Mouse (Mus musculus) liver, embryonic 12.5 days (tissue): ENCODE measurements around the gene Arf4. TPM values are rescaled to one million over a fixed set of nuclear protein-coding genes. Genes with fewer than 3 reads are reported as not detected.
A peak's percentile ranks its signal among the peaks of the same experiment; 100 is the strongest.

Experiments used
- ATAC-seq: fragments of 200-750 bp; cut with Nextera tagmentation; 2 replicates; pipeline ENCODE4 v1.8.0; 2017; ENCODE audit warnings: moderate number of reproducible peaks, mild to moderate bottlenecking, moderate library complexity
- H3K27ac ChIP-seq: fragments of 300-500 bp; sonication (generic); 2 replicates; pipeline ENCODE4 v1.5.1; 2016; ENCODE audit warnings: mild to moderate bottlenecking
- H3K27me3 ChIP-seq: fragments of 300-500 bp; sonication (generic); replicated peaks from 2 replicates; pipeline ENCODE4 v1.6.1; 2016; ENCODE audit warnings: mild to moderate bottlenecking, moderate library complexity
- H3K36me3 ChIP-seq: fragments of 300-500 bp; sonication (generic); 2 replicates; pipeline ENCODE4 v1.6.1; 2016; ENCODE audit warnings: mild to moderate bottlenecking, moderate library complexity
- H3K4me1 ChIP-seq: fragments of 300-500 bp; sonication (generic); 2 replicates; pipeline ENCODE4 v1.6.1; 2016
- H3K4me2 ChIP-seq: fragments of 300-500 bp; sonication (generic); 2 replicates; pipeline ENCODE4 v1.6.1; 2016; ENCODE audit warnings: mild to moderate bottlenecking, moderate library complexity
- H3K4me3 ChIP-seq: fragments of 300-500 bp; sonication (generic); 2 replicates; pipeline ENCODE4 v1.5.1; 2016; ENCODE audit warnings: mild to moderate bottlenecking, moderate library complexity
- H3K9ac ChIP-seq: fragments of 300-500 bp; sonication (generic); 2 replicates; pipeline ENCODE4 v1.6.1; 2016; ENCODE audit warnings: mild to moderate bottlenecking, moderate library complexity
- H3K9me3 ChIP-seq: fragments of 300-500 bp; sonication (generic); replicated peaks from 2 replicates; pipeline ENCODE4 v1.6.1; 2016; ENCODE audit warnings: mild to moderate bottlenecking, moderate library complexity
- WGBS: fragments of 180-500 bp; shearing (Covaris S2); methylation state at CpG from one replicate; pipeline ENCODE4 v1.1.7; 2016; ENCODE audit not compliant: insufficient replicate concordance; 5-methylcytosine and 5-hydroxymethylcytosine counted together
- polyA plus RNA-seq: library from polyadenylated mRNA; unstranded; fragments of >200 nt; fragmentation: Nextera tagmentation; extraction: Ambion mirVana; gene quantifications from 2 replicates; pipeline ENCODE4 v1.2.1, GENCODE M21; 2016

Gene Arf4
- polyA plus RNA-seq, 1 experiment from 2014 or later = 203 TPM

DNA sequence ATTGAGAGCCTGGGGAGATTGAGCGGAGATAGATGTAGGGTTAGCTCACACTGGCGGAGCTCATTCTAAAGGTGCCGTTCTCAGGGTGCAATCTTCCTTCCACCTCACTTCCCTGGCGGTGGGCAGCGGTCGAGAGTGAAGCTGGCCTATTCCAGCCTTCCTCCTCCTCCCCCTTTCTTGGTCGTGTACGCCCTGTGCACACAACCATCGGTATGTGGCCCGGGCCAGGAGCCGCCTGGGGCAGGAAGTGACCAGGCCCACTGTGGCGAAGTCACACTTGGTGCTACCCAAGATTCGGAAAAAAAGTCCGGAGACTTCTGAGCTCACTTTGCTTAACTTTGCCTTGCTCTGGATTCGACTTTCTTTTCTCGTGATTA, 822 bp downstream of the Arf4 start:
- Histone ChIP-seq H3K4me1 (peaks cover 44% of the 10 kb centered on the region), H3K4me3 (peak overlapping the region; percentile 98), H3K4me2 (peak overlapping the region; percentile 81), H3K27me3 (no peaks in the 10 kb centered on the region), H3K9me3 (no peaks in the 10 kb centered on the region), H3K9ac (peak overlapping the region; percentile 98), H3K27ac (peak overlapping the region; percentile 98), H3K36me3 (peaks cover 7% of the 10 kb centered on the region; the same call in 1 of the 2 replicates)
- 3% methylated on average over 16 of the region's 16 CpGs for WGBS
- peak; percentile 22; the same call in 1 of the 2 replicates for ATAC-seq

DNA sequence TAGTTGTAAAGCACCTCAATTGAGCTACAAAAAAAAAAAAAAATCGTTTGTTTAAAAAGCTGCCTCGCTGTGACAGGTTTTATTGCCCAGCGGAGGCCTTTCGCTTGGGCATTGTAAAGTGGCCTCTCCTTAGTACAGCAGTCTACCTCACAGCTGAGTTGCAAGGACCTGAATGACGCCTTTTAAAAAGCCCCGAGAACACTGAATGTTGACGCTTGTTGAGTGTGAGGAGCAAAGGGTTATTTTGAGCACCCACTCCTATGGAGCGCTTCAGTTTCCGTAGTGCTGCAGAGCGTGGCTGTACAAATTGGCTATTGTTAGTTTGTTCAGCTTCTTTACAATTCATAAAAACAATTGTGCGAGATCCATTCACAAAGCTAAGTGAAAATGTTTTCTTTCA, 1.4 kb downstream of the Arf4 start:
- Histone ChIP-seq H3K9ac (peak overlapping the region; percentile 98), H3K9me3 (no peaks in the 10 kb centered on the region), H3K27ac (peak overlapping the region; percentile 98; the same call in 1 of the 2 replicates), H3K4me2 (peak overlapping the region; percentile 81), H3K4me1 (peaks cover 44% of the 10 kb centered on the region), H3K27me3 (no peaks in the 10 kb centered on the region), H3K36me3 (peaks cover 7% of the 10 kb centered on the region; the same call in 1 of the 2 replicates), H3K4me3 (peak overlapping the region; percentile 98)
- no peak for ATAC-seq
- WGBS = 9% methylated on average over 11 of the region's 11 CpGs

DNA sequence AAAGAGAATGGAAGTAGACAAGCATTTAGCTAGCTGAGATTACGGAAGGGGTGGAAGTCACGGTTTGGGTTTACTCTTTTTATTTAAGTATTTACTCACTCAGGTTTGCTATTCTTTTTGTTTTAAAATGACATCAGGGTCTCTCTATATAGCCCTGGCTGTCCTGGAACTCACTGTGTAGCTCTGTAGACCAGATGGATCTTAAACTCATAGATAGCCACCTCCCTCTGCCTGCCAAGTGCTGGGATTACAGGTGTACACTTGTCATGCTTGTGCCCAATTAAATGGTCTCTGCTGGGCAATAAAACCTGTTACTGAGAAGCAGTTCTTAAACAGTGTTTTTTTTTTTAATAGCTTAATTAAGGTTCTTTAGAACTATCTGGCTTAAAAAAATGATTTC, 2.1 kb downstream of the Arf4 start:
- 54% methylated on average over 2 of the region's 2 CpGs for WGBS
- Histone ChIP-seq H3K4me2 (peak overlapping the region; percentile 81), H3K9ac (peak overlapping the region; percentile 98; the same call in 1 of the 2 replicates)

DNA sequence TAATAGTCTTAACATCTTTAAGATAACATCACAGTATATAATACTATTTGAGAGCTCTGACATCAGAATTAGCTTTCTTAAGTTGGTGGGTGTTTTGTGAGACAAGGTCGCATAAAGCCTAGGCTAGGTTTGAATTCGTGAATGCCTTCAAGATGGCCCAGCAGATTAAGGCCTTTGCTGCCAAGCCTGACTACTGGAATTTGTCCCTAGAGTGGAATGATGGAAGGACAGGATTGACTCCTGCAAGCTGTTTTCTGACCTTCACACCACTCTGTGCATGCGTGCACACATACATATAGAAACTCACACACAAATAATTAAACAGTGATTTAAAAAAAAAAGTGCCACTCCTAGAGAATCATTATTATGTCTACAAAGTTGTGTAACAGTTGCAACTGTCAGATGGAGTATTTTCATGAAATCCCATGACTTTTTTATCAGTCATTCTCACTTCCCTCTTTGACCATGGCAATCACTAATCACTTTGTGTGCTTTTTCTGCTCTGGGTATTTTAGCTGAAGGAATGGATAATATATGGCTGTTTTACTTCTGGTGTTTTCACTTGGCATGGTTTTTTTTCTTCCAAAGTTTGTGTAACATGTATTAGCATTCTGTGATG, 5.2 kb downstream of the Arf4 start:
- no peak for ATAC-seq

More for the DNA sequence above, 2.1 kb downstream of the Arf4 start:
- peak overlapping the region; percentile 98 for H3K4me3 ChIP-seq
- peaks cover 7% of the 10 kb centered on the region; the same call in 1 of the 2 replicates for H3K36me3 ChIP-seq
- peaks cover 44% of the 10 kb centered on the region for H3K4me1 ChIP-seq
- no peak for ATAC-seq
- H3K27ac ChIP-seq = no peak overlapping the region
- H3K27me3 ChIP-seq = no peaks in the 10 kb centered on the region
- no peaks in the 10 kb centered on the region for H3K9me3 ChIP-seq

DNA sequence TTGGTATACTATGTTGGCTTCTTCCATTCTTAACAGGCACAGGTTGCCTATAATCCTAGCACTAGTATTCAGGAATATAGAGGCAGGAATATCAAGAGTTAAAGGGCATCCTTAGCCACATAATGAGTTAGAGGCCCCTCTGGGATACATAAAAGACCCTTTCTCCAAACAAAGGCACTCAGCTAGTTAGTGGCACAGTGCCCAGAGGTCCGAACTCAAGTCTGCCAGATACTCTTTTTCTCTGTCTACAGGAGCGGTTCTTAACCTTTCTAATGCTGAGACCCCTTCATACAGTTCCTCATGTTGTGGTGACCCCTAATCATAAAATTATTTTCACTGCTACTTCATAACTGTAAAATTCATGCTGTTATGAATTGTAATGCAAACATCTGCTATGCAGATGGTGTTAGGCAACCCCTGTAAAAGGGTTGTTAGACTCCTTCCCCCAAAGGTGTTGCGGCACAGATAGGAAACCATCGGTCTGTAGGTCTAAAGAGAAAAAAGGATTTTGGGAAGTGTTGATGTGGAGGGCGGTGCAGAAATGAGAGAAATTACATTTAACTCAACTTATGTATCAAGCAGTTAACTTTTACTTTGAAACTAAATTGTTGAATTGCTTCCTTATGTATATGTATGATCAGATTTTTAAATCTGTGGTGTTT, 8.2 kb downstream of the Arf4 start:
- Histone ChIP-seq H3K27me3 (no peaks in the 10 kb centered on the region), H3K4me2 (no peak overlapping the region), H3K9me3 (no peaks in the 10 kb centered on the region), H3K4me3 (no peak overlapping the region), H3K9ac (no peak overlapping the region), H3K27ac (no peak overlapping the region), H3K4me1 (peaks cover 11% of the 10 kb centered on the region; the same call in 1 of the 2 replicates), H3K36me3 (peaks cover 36% of the 10 kb centered on the region)
- no peak for ATAC-seq
- 75% methylated on average over 5 of the region's 5 CpGs for WGBS

More for the DNA sequence above, 5.2 kb downstream of the Arf4 start:
- H3K9ac ChIP-seq = no peak overlapping the region
- peaks cover 24% of the 10 kb centered on the region for H3K36me3 ChIP-seq
- H3K4me3 ChIP-seq = no peak overlapping the region
- no peaks in the 10 kb centered on the region for H3K27me3 ChIP-seq
- H3K4me2 ChIP-seq = no peak overlapping the region
- 55% methylated on average over 3 of the region's 3 CpGs for WGBS
- no peaks in the 10 kb centered on the region for H3K9me3 ChIP-seq
- no peak overlapping the region for H3K27ac ChIP-seq
- peaks cover 27% of the 10 kb centered on the region for H3K4me1 ChIP-seq

- peaks cover 7% of the 10 kb centered on the region; the same call in 1 of the 2 replicates for H3K4me1 ChIP-seq
- H3K4me2 ChIP-seq = no peak overlapping the region
- no peak for ATAC-seq
- peaks cover 48% of the 10 kb centered on the region for H3K36me3 ChIP-seq
- H3K9me3 ChIP-seq = no peaks in the 10 kb centered on the region
- WGBS = 82% methylated on average over 2 of the region's 2 CpGs
- no peaks in the 10 kb centered on the region for H3K27me3 ChIP-seq
- no peak overlapping the region for H3K4me3 ChIP-seq
- H3K9ac ChIP-seq = no peak overlapping the region
- H3K27ac ChIP-seq = no peak overlapping the region
Measured at GRCm38 (mm10) chr14:26647811-26648210, 9.9 kb downstream of the Arf4 start.

DNA sequence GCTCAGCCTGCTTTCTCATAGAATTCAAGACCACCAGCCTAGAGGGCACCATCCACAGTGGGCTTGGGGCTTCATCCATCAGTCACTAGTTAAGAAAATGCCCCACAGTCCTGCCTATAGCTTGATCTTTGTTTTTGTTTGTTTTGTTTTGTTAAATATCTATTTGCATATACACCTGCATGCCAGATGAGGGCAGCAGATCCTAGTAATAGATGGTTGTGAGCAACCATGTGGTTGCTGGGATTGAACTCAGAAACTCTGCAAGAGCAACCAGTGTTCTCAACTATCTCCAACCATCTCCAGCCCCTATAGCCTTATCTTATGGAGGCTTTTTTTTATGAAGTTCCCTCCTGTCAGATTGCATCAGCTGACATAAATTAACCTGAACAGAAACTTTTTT, 14.0 kb downstream of the Arf4 start:
- H3K36me3 ChIP-seq = peaks cover 78% of the 10 kb centered on the region
- H3K4me2 ChIP-seq = no peak overlapping the region
- H3K9ac ChIP-seq = no peak overlapping the region
- no peak for ATAC-seq
- H3K4me1 ChIP-seq = no peaks in the 10 kb centered on the region
- no peak overlapping the region for H3K27ac ChIP-seq
- no peaks in the 10 kb centered on the region for H3K27me3 ChIP-seq
- H3K4me3 ChIP-seq = no peak overlapping the region
- no peaks in the 10 kb centered on the region for H3K9me3 ChIP-seq

GRCm38 (mm10) chr14:26658178-26658577, 20.3 kb downstream of the Arf4 start:
- H3K9me3 ChIP-seq = no peaks in the 10 kb centered on the region
- H3K4me1 ChIP-seq = peaks cover 11% of the 10 kb centered on the region
- ATAC-seq = no peak
- H3K27me3 ChIP-seq = no peaks in the 10 kb centered on the region
- H3K4me2 ChIP-seq = no peak overlapping the region
- no peak overlapping the region for H3K4me3 ChIP-seq
- H3K9ac ChIP-seq = no peak overlapping the region
- no peak overlapping the region for H3K27ac ChIP-seq
- H3K36me3 ChIP-seq = peaks cover 72% of the 10 kb centered on the region

DNA sequence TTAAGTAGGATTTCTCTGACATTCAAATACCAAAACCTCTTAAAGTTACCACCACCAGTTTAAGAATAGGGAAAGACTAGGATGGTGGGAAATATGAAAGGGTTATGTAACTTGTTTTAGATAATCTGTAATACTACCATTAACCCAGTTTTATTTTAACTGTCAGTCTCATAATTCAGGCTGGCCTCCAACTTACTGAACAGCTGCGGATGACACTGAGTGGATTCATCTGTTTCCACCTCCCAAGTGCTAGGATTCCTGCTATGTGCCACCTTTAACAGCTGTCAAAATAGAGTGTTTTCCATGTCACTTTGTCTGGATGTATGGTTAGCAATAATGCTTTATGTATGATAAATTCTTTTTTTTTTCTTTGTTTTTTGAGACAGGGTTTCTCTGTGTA, 22.4 kb downstream of the Arf4 start:
- Histone ChIP-seq H3K4me2 (no peak overlapping the region), H3K9ac (no peak overlapping the region), H3K4me3 (no peak overlapping the region), H3K4me1 (peaks cover 11% of the 10 kb centered on the region), H3K36me3 (peaks cover 70% of the 10 kb centered on the region), H3K9me3 (no peaks in the 10 kb centered on the region), H3K27ac (no peak overlapping the region), H3K27me3 (no peaks in the 10 kb centered on the region)
- 91% methylated on average over 1 of the region's 1 CpGs for WGBS
- ATAC-seq = no peak

GRCm38 (mm10) chr14:26662016-26662415, 24.1 kb downstream of the Arf4 start:
- WGBS = 79% methylated on average over 3 of the region's 3 CpGs
- Histone ChIP-seq H3K27ac (peak overlapping the region; percentile 45; the same call in 1 of the 2 replicates), H3K4me2 (no peak overlapping the region), H3K27me3 (no peaks in the 10 kb centered on the region), H3K36me3 (peaks cover 71% of the 10 kb centered on the region), H3K9ac (no peak overlapping the region), H3K4me1 (peaks cover 25% of the 10 kb centered on the region), H3K4me3 (no peak overlapping the region), H3K9me3 (no peaks in the 10 kb centered on the region)
- ATAC-seq = no peak

GRCm38 (mm10) chr14:26662488-26662887, 24.6 kb downstream of the Arf4 start:
- 45% methylated on average over 2 of the region's 2 CpGs for WGBS
- Histone ChIP-seq H3K4me3 (no peak overlapping the region), H3K27me3 (no peaks in the 10 kb centered on the region), H3K4me2 (no peak overlapping the region), H3K27ac (peak overlapping the region; percentile 45; the same call in 1 of the 2 replicates), H3K4me1 (peaks cover 30% of the 10 kb centered on the region), H3K9ac (no peak overlapping the region), H3K9me3 (no peaks in the 10 kb centered on the region), H3K36me3 (peaks cover 67% of the 10 kb centered on the region)
- ATAC-seq = peak; percentile 52; the same call in 1 of the 2 replicates

DNA sequence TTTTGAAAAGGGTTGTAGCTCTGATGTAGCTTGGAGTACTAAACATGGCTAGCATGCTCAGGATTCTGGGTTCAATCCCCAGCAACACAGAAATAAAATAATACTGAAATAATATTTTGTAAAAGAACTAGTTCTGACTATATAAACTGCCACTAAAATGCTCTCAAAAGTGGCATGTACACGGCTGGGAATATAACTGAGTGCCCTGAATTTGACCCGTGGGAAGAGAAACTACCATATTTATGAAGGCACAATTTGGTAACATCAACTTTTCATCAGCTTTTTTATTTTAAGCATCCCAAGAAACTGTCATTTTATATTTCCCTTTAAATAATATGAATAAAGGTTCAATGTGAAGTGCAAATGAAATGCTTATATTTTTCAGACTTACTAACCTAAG, 26.0 kb downstream of the Arf4 start:
- H3K9ac ChIP-seq = no peak overlapping the region
- WGBS = 78% methylated on average over 2 of the region's 2 CpGs
- H3K27ac ChIP-seq = no peak overlapping the region
- H3K27me3 ChIP-seq = no peaks in the 10 kb centered on the region
- H3K4me3 ChIP-seq = no peak overlapping the region
- no peaks in the 10 kb centered on the region for H3K9me3 ChIP-seq
- H3K4me2 ChIP-seq = no peak overlapping the region
- ATAC-seq = no peak
- H3K4me1 ChIP-seq = peaks cover 35% of the 10 kb centered on the region
- peaks cover 56% of the 10 kb centered on the region for H3K36me3 ChIP-seq
